Mouse (Mus musculus) MEL (cell line): ENCODE measurements around the gene Taok1. TPM values are rescaled to one million over a fixed set of nuclear protein-coding genes. Genes with fewer than 3 reads are reported as not detected.

Experiments used
- DNase-seq: peaks from one replicate; pipeline ENCODE4 v3.0.0; 2011; ENCODE audit warnings: low read depth, low spot score
- H3K27ac ChIP-seq: 2 replicates; pipeline ENCODE4 v1.5.1; 2012; ENCODE audit warnings: low read depth, mild to moderate bottlenecking, control low read depth, low read length, moderate library complexity; ENCODE audit not compliant: control insufficient read depth
- H3K27me3 ChIP-seq, 2 experiments: fragments of 150-350 bp in 1 of 2; sonication (generic) in 1 of 2; 2 replicates each; pipeline ENCODE4 v1.6.1; 2012; ENCODE audit warnings: low read length in 2 of 2, mild to moderate bottlenecking in 2 of 2, improper control_type of control experiment in 1 of 2, moderate library complexity in 1 of 2; ENCODE audit not compliant: insufficient read depth in 2 of 2, control insufficient read depth in 1 of 2
- H3K36me3 ChIP-seq, 2 experiments: 2 replicates each; pipeline ENCODE4 v1.6.1; 2012 to 2014; ENCODE audit warnings: low read length in 2 of 2, improper control_type of control experiment in 1 of 2, inconsistent platforms in 1 of 2, mild to moderate bottlenecking in 1 of 2; ENCODE audit not compliant: insufficient read depth in 2 of 2, control insufficient read depth in 1 of 2
- H3K4me1 ChIP-seq, 2 experiments: fragments of 150-350 bp in 1 of 2; sonication (generic) in 1 of 2; 2 replicates each; pipeline ENCODE4 v1.6.1; 2012; ENCODE audit warnings: low read length in 2 of 2, improper control_type of control experiment in 1 of 2, mild to moderate bottlenecking in 1 of 2; ENCODE audit not compliant: insufficient read depth in 2 of 2, control insufficient read depth in 1 of 2
- H3K4me3 ChIP-seq, 2 experiments: fragments of 150-350 bp in 1 of 2; sonication (generic) in 1 of 2; 2 replicates each; pipeline ENCODE4 v1.5.1; 2012; ENCODE audit warnings: low read depth in 2 of 2, low read length in 2 of 2, mild to moderate bottlenecking in 2 of 2, moderate library complexity in 2 of 2, control low read depth in 1 of 2, improper control_type of control experiment in 1 of 2; ENCODE audit not compliant: control insufficient read depth in 1 of 2, insufficient read depth in 1 of 2
- H3K79me2 ChIP-seq: 2 replicates; pipeline ENCODE4 v1.6.1; 2012; ENCODE audit warnings: mild to moderate bottlenecking, low read length, moderate library complexity; ENCODE audit not compliant: control insufficient read depth, poor library complexity, insufficient read depth
- H3K9ac ChIP-seq: 2 replicates; pipeline ENCODE4 v1.6.1; 2012; ENCODE audit warnings: low read depth, mild to moderate bottlenecking, control low read depth, low read length, moderate library complexity; ENCODE audit not compliant: control insufficient read depth, poor library complexity, severe bottlenecking
- H3K9me3 ChIP-seq: fragments of 150-350 bp; sonication (generic); replicated peaks from 2 replicates; pipeline ENCODE4 v1.6.1; 2012; ENCODE audit warnings: mild to moderate bottlenecking, low read length, improper control_type of control experiment, moderate library complexity; ENCODE audit not compliant: insufficient read depth
- CHD1 ChIP-seq: IDR thresholded peaks from 2 replicates; pipeline ENCODE4 v1.6.1; 2012; ENCODE audit warnings: low read depth, mild to moderate bottlenecking, inconsistent platforms, low read length, improper control_type of control experiment
- CHD2 ChIP-seq: IDR thresholded peaks from 2 replicates; pipeline ENCODE4 v1.6.1; 2011; ENCODE audit warnings: low read length, improper control_type of control experiment
- CTCF ChIP-seq, 3 experiments: IDR thresholded peaks in 2 of 3; conservative IDR thresholded peaks in 1 of 3; 2 replicates each; pipeline ENCODE4 v1.5.1; 2011 to 2012; ENCODE audit warnings: low read length in 3 of 3, low read depth in 2 of 3, mild to moderate bottlenecking in 2 of 3, improper control_type of control experiment in 1 of 3, inconsistent platforms in 1 of 3, mixed read lengths in 1 of 3, moderate library complexity in 1 of 3; ENCODE audit not compliant: control insufficient read depth in 1 of 3, insufficient read depth in 1 of 3, poor library complexity in 1 of 3, severe bottlenecking in 1 of 3
- E2F4 ChIP-seq: IDR thresholded peaks from 2 replicates; pipeline ENCODE4 v1.6.1; 2011; ENCODE audit warnings: low read depth, low read length, improper control_type of control experiment, borderline replicate concordance
- ELF1 ChIP-seq: IDR thresholded peaks from 2 replicates; pipeline ENCODE4 v1.6.1; 2014; ENCODE audit warnings: low read depth, mild to moderate bottlenecking, inconsistent platforms, low read length, improper control_type of control experiment, moderate library complexity
- ETS1 ChIP-seq: IDR thresholded peaks from 2 replicates; pipeline ENCODE4 v1.6.1; 2012; ENCODE audit warnings: low read depth, mild to moderate bottlenecking, inconsistent platforms, low read length, improper control_type of control experiment, moderate library complexity
- GABPA ChIP-seq: IDR thresholded peaks from 2 replicates; pipeline ENCODE4 v1.6.1; 2012; ENCODE audit warnings: low read depth, mild to moderate bottlenecking, inconsistent platforms, low read length, improper control_type of control experiment, moderate library complexity
- GATA1 ChIP-seq: IDR thresholded peaks from 2 replicates; pipeline ENCODE4 v1.6.1; 2011; ENCODE audit warnings: low read depth, low read length, improper control_type of control experiment
- HCFC1 ChIP-seq: IDR thresholded peaks from 2 replicates; pipeline ENCODE4 v1.6.1; 2012; ENCODE audit warnings: low read depth, mild to moderate bottlenecking, inconsistent platforms, low read length, improper control_type of control experiment, moderate library complexity
- KAT2A ChIP-seq: conservative IDR thresholded peaks from 2 replicates; pipeline ENCODE4 v1.6.1; 2012; ENCODE audit warnings: low read depth, low read length, improper control_type of control experiment, inconsistent platforms
- MAFK ChIP-seq: IDR thresholded peaks from 2 replicates; pipeline ENCODE4 v1.6.1; 2011; ENCODE audit warnings: low read depth, mild to moderate bottlenecking, low read length, improper control_type of control experiment, borderline replicate concordance
- MAX ChIP-seq: IDR thresholded peaks from 2 replicates; pipeline ENCODE4 v1.6.1; 2011; ENCODE audit warnings: low read length, improper control_type of control experiment
- MEF2A ChIP-seq: IDR thresholded peaks from 2 replicates; pipeline ENCODE4 v1.6.1; 2014; ENCODE audit warnings: low read depth, mild to moderate bottlenecking, inconsistent platforms, low read length, improper control_type of control experiment; ENCODE audit not compliant: poor library complexity, insufficient replicate concordance, severe bottlenecking; ENCODE audit errors: extremely low read depth
- MYB ChIP-seq: IDR thresholded peaks from 2 replicates; pipeline ENCODE4 v1.6.1; 2011; ENCODE audit warnings: mild to moderate bottlenecking, low read depth, low read length, improper control_type of control experiment
- MYC ChIP-seq: IDR thresholded peaks from 2 replicates; pipeline ENCODE4 v1.6.1; 2011; ENCODE audit warnings: low read depth, mild to moderate bottlenecking, low read length, improper control_type of control experiment, moderate library complexity
- NRF1 ChIP-seq: IDR thresholded peaks from 2 replicates; pipeline ENCODE4 v1.6.1; 2014; ENCODE audit warnings: low read depth, mild to moderate bottlenecking, inconsistent platforms, low read length, improper control_type of control experiment, moderate library complexity; ENCODE audit not compliant: poor library complexity, insufficient read depth, severe bottlenecking
- POLR2A ChIP-seq, 2 experiments: IDR thresholded peaks; 2 replicates each; pipeline ENCODE4 v1.6.1; 2011 to 2012; ENCODE audit warnings: low read length in 2 of 2, mild to moderate bottlenecking in 2 of 2, control low read depth in 1 of 2, improper control_type of control experiment in 1 of 2, low read depth in 1 of 2, moderate library complexity in 1 of 2; ENCODE audit not compliant: control insufficient read depth in 1 of 2, insufficient read depth in 1 of 2, poor library complexity in 1 of 2
- POLR2AphosphoS2 ChIP-seq: IDR thresholded peaks from 2 replicates; pipeline ENCODE4 v1.6.1; 2011; ENCODE audit warnings: low read length, improper control_type of control experiment
- POLR2AphosphoS5 ChIP-seq: IDR thresholded peaks from 2 replicates; pipeline ENCODE4 v1.6.1; 2012; ENCODE audit warnings: low read depth, borderline replicate concordance, mild to moderate bottlenecking, inconsistent platforms, low read length, moderate library complexity, mixed read lengths
- RAD21 ChIP-seq: IDR thresholded peaks from 2 replicates; pipeline ENCODE4 v1.6.1; 2011; ENCODE audit warnings: mild to moderate bottlenecking, low read depth, low read length, improper control_type of control experiment
- SIN3A ChIP-seq: IDR thresholded peaks from 2 replicates; pipeline ENCODE4 v1.6.1; 2012; ENCODE audit warnings: low read length, improper control_type of control experiment, inconsistent platforms
- SMC3 ChIP-seq: IDR thresholded peaks from 2 replicates; pipeline ENCODE4 v1.6.1; 2011; ENCODE audit warnings: low read depth, low read length, improper control_type of control experiment
- TBP ChIP-seq: IDR thresholded peaks from 2 replicates; pipeline ENCODE4 v1.8.0; 2011; ENCODE audit warnings: low read depth, low read length, improper control_type of control experiment
- UBTF ChIP-seq: IDR thresholded peaks from 2 replicates; pipeline ENCODE4 v1.6.1; 2012; ENCODE audit warnings: low read depth, mild to moderate bottlenecking, inconsistent platforms, low read length, improper control_type of control experiment, moderate library complexity, borderline replicate concordance; ENCODE audit not compliant: insufficient read depth
- USF2 ChIP-seq, 2 experiments: IDR thresholded peaks; 2 replicates each; pipeline ENCODE4 v1.6.1; 2011 to 2012; ENCODE audit warnings: improper control_type of control experiment in 2 of 2, low read length in 2 of 2, borderline replicate concordance in 1 of 2, inconsistent platforms in 1 of 2, low read depth in 1 of 2, mild to moderate bottlenecking in 1 of 2; ENCODE audit not compliant: insufficient read depth in 1 of 2
- ZC3H11A ChIP-seq: IDR thresholded peaks from 2 replicates; pipeline ENCODE4 v1.6.1; 2012; ENCODE audit warnings: low read depth, mild to moderate bottlenecking, inconsistent platforms, low read length, improper control_type of control experiment
- ZKSCAN1 ChIP-seq: IDR thresholded peaks from 2 replicates; pipeline ENCODE4 v1.6.1; 2012; ENCODE audit warnings: low read depth, mild to moderate bottlenecking, inconsistent platforms, low read length, improper control_type of control experiment, moderate library complexity
- polyA plus RNA-seq, 2 experiments: library from polyadenylated mRNA; stranded (reverse) in 1 of 2; unstranded in 1 of 2; fragments of >175 nt in 1 of 2; fragments of >200 nt in 1 of 2; gene quantifications; 2 replicates each; pipeline versions ENCODE4 v1.2.1 to v1.2.4; 2012; ENCODE audit warnings: low replicate concordance in 2 of 2, low read depth in 1 of 2; ENCODE audit not compliant: insufficient read length in 2 of 2, insufficient read depth in 1 of 2, missing spikeins in 1 of 2
- total RNA-seq: library from RNA; depleted of rRNA; stranded (reverse); fragments of 300-350 nt; gene quantifications from 2 replicates; pipeline ENCODE4 v1.2.3, GENCODE M21; 2012

Taok1 gene
- total and polyA plus RNA-seq, 3 experiments: 7.9 to 31.0 (median 15.9) TPM

GRCm38 (mm10) chr11:77501392-77501791, 106.2 kb downstream of the Taok1 start:
- no peak overlapping the region for H3K9ac ChIP-seq
- DNase-seq: peak; percentile 89
- H3K79me2 ChIP-seq: peaks cover 17% of the 10 kb centered on the region; the same call in 1 of the 2 replicates
- no peaks in the 10 kb centered on the region for H3K4me1 ChIP-seq
- TF ChIP-seq E2F4: no peak
- no peak for TF ChIP-seq MAFK
- TF ChIP-seq RAD21: peak; percentile 59
- peak; percentile 91 to 98 (median 95) for TF ChIP-seq CTCF (IDR thresholded peaks at IDR 0.05 in 2 of 3, conservative IDR thresholded peaks at IDR 0.05 in 1 of 3; ENCODE audit: control insufficient read depth in 1 of 3, insufficient read depth in 1 of 3, low read depth in 2 of 3, low read length in 3 of 3, poor library complexity in 1 of 3, severe bottlenecking in 1 of 3)
- peak; percentile 31; the same call in 1 of the 2 replicates for TF ChIP-seq ZC3H11A
- TF ChIP-seq CHD1: no peak
- no peak for TF ChIP-seq GATA1
- TF ChIP-seq HCFC1: no peak
- no peak for TF ChIP-seq GABPA
- TF ChIP-seq ZKSCAN1: no peak
- no peak for TF ChIP-seq MYB
- no peak for TF ChIP-seq KAT2A
- TF ChIP-seq SMC3: peak; percentile 84
- no peak for TF ChIP-seq POLR2A (IDR thresholded peaks at IDR 0.05; ENCODE audit: control insufficient read depth in 1 of 2, insufficient read depth in 1 of 2, low read depth in 1 of 2, low read length in 2 of 2, poor library complexity in 1 of 2)
- no peak for TF ChIP-seq USF2 (IDR thresholded peaks at IDR 0.05; ENCODE audit: borderline replicate concordance in 1 of 2, insufficient read depth in 1 of 2, low read depth in 1 of 2, low read length in 2 of 2)
- no peak for TF ChIP-seq TBP
- TF ChIP-seq CHD2: no peak
- TF ChIP-seq ELF1: no peak
- no peak for TF ChIP-seq POLR2AphosphoS2
- no peak for TF ChIP-seq MAX
- H3K27ac ChIP-seq: no peak overlapping the region
- H3K27me3 ChIP-seq: no peaks in the 10 kb centered on the region
- no peak overlapping the region for H3K4me3 ChIP-seq
- peaks cover 0 to 1% of the 10 kb centered on the region in 2 experiments; a peak in 1 of 4 replicates for H3K36me3 ChIP-seq
- H3K9me3 ChIP-seq: no peaks in the 10 kb centered on the region

DNA sequence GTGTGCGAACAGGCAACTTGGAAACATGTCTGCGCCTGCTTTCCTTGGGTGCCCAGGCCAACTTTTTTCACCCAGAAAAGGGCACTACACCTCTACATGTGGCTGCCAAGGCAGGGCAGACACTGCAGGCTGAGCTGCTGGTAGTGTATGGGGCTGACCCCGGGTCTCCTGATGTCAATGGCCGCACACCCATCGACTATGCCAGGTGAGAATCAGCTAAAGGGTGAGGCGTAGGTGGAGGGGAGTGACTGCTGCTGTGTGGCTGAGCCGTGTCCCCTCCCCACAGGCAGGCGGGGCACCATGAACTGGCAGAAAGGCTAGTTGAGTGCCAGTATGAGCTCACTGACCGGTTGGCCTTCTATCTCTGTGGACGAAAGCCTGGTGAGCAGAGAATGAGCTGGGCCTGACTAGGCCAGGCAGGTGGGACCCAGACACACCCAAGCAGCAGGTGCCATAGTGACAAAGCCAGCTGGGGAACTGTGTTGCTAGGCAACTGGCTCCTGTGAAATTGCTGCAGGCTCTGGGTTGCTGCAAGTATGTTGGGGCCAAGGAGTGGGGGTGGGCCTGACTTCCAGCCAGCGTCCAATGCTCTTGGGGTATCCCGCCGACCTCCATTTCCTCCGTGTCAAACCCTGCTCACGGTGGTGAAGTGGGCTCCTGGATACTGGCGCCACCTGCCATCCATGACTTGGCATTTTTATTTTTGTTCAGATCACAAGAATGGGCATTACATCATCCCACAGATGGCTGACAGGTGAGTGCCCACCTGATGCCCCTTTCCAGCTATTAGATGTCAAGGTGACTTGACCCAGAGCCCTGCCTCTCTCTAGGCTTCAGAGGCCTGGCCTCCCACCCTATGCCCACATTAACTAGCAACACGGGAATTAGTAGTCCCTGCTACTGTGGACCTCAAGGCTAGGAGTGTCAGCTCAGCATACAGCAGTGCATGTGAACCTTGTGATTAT, 107.0 kb downstream of the Taok1 start:
- Histone ChIP-seq H3K27ac (no peak overlapping the region), H3K4me1 (0 out of 4 replicates have a peak, but pooled peaks cover 0 to 2% of the 10 kb centered on the region in 2 experiments), H3K79me2 (peaks cover 23% of the 10 kb centered on the region; the same call in 1 of the 2 replicates), H3K36me3 (peaks cover 0 to 1% of the 10 kb centered on the region in 2 experiments; a peak in 1 of 4 replicates), H3K9ac (no peak overlapping the region), H3K27me3 (no peaks in the 10 kb centered on the region), H3K9me3 (no peaks in the 10 kb centered on the region), H3K4me3 (no peak overlapping the region)
- no peak for TF ChIP-seq UBTF
- no peak for TF ChIP-seq MYC
- no peak for TF ChIP-seq MAX
- no peak; the same call in 1 of the 2 replicates for TF ChIP-seq SIN3A
- TF ChIP-seq ELF1: no peak
- TF ChIP-seq NRF1: no peak
- TF ChIP-seq GABPA: no peak
- no peak for TF ChIP-seq ETS1
- TF ChIP-seq POLR2AphosphoS5: no peak
- TF ChIP-seq MAFK: no peak
- no peak for TF ChIP-seq MEF2A
- TF ChIP-seq CHD1: no peak
- TF ChIP-seq RAD21: no peak
- DNase-seq: no peak
